Mouse (Mus musculus): Measurements from ENCODE around the gene Negr1. TPM values are rescaled to one million over a fixed set of nuclear protein-coding genes. Genes with fewer than 3 reads are reported as not detected.

The Negr1 gene
- polyA plus RNA-seq, 1 experiment from 2014 or later = 5.9 TPM

GRCm38 (mm10) chr3:157334169-157334568, 772.6 kb downstream of the Negr1 start:
- H3K27ac ChIP-seq = no peak overlapping the region
- no peaks in the 10 kb centered on the region for H3K4me1 ChIP-seq
- ATAC-seq (ENCODE audit: low FRiP score, low read depth) = no peak
- H3K36me3 ChIP-seq = no peaks in the 10 kb centered on the region
- no peaks in the 10 kb centered on the region for H3K9me3 ChIP-seq
- no peak overlapping the region for H3K4me3 ChIP-seq
- 83% methylated on average over 1 of the region's 1 CpGs for WGBS
- no peaks in the 10 kb centered on the region for H3K27me3 ChIP-seq
- no peak overlapping the region for H3K4me2 ChIP-seq (replicated peaks)
- no peak overlapping the region for H3K9ac ChIP-seq

GRCm38 (mm10) chr3:157349480-157349879, 787.9 kb downstream of the Negr1 start:
- Histone ChIP-seq H3K9ac (no peak overlapping the region), H3K27ac (no peak overlapping the region), H3K36me3 (no peaks in the 10 kb centered on the region), H3K4me2 (replicated peaks) (no peak overlapping the region), H3K4me1 (no peaks in the 10 kb centered on the region), H3K27me3 (no peaks in the 10 kb centered on the region), H3K9me3 (no peaks in the 10 kb centered on the region), H3K4me3 (no peak overlapping the region)
- WGBS = 75% methylated on average over 2 of the region's 2 CpGs
- no peak for ATAC-seq (ENCODE audit: low FRiP score, low read depth)

GRCm38 (mm10) chr3:157358905-157359304, 797.3 kb downstream of the Negr1 start:
- ATAC-seq (ENCODE audit: low FRiP score, low read depth) = peak; percentile 94
- no peaks in the 10 kb centered on the region for H3K36me3 ChIP-seq
- H3K4me3 ChIP-seq = no peak overlapping the region
- WGBS = 54% methylated on average over 3 of the region's 3 CpGs
- no peak overlapping the region for H3K9ac ChIP-seq
- H3K4me1 ChIP-seq = 0 out of 2 replicates have a peak, but pooled peaks cover 5% of the 10 kb centered on the region
- H3K27ac ChIP-seq = no peak overlapping the region
- H3K9me3 ChIP-seq = no peaks in the 10 kb centered on the region
- no peak overlapping the region for H3K4me2 ChIP-seq (replicated peaks)
- H3K27me3 ChIP-seq = no peaks in the 10 kb centered on the region

GRCm38 (mm10) chr3:157359840-157360239, 798.2 kb downstream of the Negr1 start:
- H3K36me3 ChIP-seq = no peaks in the 10 kb centered on the region
- WGBS = 76% methylated on average over 6 of the region's 6 CpGs
- no peaks in the 10 kb centered on the region for H3K9me3 ChIP-seq
- H3K4me2 ChIP-seq (replicated peaks) = no peak overlapping the region
- no peaks in the 10 kb centered on the region for H3K27me3 ChIP-seq
- no peak for ATAC-seq (ENCODE audit: low FRiP score, low read depth)
- no peak overlapping the region for H3K4me3 ChIP-seq
- H3K4me1 ChIP-seq = 0 out of 2 replicates have a peak, but pooled peaks cover 5% of the 10 kb centered on the region
- no peak overlapping the region for H3K27ac ChIP-seq
- no peak overlapping the region for H3K9ac ChIP-seq
